Mouse (Mus musculus): ENCODE data around the gene Gcnt2.
A peak's percentile ranks its signal among the peaks of the same experiment; 100 is the strongest.

DNA sequence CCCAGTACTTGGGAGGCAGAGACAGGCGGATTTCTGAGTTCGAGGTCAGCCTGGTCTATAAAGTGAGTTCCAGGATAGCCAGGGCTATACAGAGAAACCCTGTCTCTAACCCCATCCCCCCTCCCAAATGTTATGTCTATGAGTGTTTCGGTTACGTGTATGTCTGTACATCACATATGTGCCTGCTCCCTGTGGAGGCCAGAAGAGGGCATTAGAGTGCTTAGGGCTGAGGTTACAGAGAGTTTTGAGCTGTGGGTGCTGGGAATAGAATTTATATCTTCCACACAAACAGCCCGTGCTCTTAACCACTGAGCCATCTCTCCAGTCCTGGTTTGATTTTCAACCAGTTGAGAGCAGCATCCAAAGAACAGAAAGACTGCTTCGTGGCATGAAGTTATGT is 50.5 kb downstream of the Gcnt2 start:
- peak; percentile 16; the same call in 1 of the 2 replicates for TF ChIP-seq CTCF (IDR thresholded peaks at IDR 0.05; ENCODE audit: low read depth)
- no peak for TF ChIP-seq EP300 (optimal IDR thresholded peaks at IDR 0.05)

Measured in stomach, postnatal 0 days (tissue).